Mouse (Mus musculus): ENCODE results near the gene Dbn1. TPM values are rescaled to one million over a fixed set of nuclear protein-coding genes. Genes with fewer than 3 reads are reported as not detected.

Gene Dbn1
- polyA plus RNA-seq, 1 experiment from 2014 or later: 190 TPM

DNA sequence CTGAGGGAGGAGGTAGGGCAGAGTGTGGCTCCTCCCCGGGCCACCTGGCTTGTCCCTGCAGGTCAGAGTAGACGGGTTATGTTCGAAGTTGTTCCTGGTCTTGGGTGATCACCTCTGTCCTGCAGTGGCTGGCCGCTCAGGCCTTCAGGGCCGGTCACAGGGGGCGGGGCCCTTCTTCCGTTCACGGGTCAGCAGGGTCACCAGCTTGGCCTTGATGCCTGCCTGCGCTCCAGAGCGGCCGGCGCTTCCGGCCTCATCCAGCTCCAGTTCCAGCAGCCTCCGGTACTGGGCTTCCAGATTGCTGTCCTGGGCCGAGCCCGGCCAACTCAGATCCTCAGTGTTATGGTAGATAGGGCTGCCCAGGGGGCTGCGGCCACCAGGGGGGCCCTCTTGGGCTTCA, 35.4 kb upstream of the Dbn1 start:
- Histone ChIP-seq H3K27ac (replicated peaks) (no peak overlapping the region), H3K4me3 (replicated peaks) (no peak overlapping the region), H3K9me3 (replicated peaks) (0 out of 2 replicates have a peak, but pooled peaks cover 2% of the 10 kb centered on the region), H3K36me3 (no peaks in the 10 kb centered on the region), H3K27me3 (no peaks in the 10 kb centered on the region), H3K4me1 (no peaks in the 10 kb centered on the region), H3K9ac (no peak overlapping the region), H3K4me2 (replicated peaks) (no peak overlapping the region)
- no peak for ATAC-seq (ENCODE audit: insufficient number of reproducible peaks, low FRiP score, low TSS enrichment, low read depth)
- 50% methylated on average over 17 of the region's 17 CpGs for WGBS

DNA sequence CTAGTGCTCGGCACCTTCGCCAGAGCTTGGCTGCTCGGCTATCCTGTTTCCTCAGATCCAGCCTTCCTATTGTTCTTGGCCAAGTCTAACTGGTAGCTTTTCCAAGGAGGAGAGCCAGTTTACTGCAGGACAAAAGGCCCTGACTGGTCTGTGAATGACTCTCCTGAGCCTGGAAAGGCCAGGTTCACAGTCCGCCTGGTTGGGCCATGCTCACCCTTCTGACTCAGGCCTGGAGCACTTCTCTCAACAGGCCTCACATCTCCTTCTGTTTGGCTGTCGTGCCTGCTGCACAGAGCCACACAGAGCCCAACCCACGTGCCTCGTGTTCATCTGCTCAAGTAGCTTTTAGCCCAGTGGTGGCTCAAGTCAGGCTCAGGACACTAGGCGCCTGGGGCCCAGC, 34.8 kb upstream of the Dbn1 start:
- Histone ChIP-seq H3K4me3 (replicated peaks) (no peak overlapping the region), H3K36me3 (no peaks in the 10 kb centered on the region), H3K9me3 (replicated peaks) (0 out of 2 replicates have a peak, but pooled peaks cover 2% of the 10 kb centered on the region), H3K27ac (replicated peaks) (no peak overlapping the region), H3K4me1 (no peaks in the 10 kb centered on the region), H3K27me3 (no peaks in the 10 kb centered on the region), H3K9ac (no peak overlapping the region), H3K4me2 (replicated peaks) (no peak overlapping the region)
- 52% methylated on average over 8 of the region's 8 CpGs for WGBS
- ATAC-seq (ENCODE audit: insufficient number of reproducible peaks, low FRiP score, low TSS enrichment, low read depth): no peak

DNA sequence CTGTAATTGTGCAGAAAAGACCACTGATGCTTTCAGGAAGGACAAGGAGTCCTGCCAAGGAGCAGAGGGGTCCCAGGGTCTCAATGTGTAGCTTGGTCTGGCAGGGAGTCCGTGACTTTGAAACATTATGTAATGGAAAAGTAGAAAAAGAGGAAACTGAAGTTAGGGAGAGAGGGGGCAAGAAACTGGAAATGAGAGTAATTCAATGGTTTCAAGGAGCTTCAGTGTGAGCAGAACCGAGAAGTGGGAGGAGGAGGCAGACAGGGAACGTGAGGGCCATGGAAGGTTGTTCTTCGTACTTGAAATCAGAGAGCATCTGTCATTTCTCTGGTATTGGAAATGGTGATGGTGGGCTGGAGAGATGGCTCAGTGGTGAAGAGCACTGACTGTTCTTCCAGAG, 31.7 kb upstream of the Dbn1 start:
- ATAC-seq (ENCODE audit: insufficient number of reproducible peaks, low FRiP score, low TSS enrichment, low read depth): no peak
- no peak overlapping the region for H3K27ac ChIP-seq (replicated peaks)
- H3K4me3 ChIP-seq (replicated peaks): no peak overlapping the region
- WGBS: 68% methylated on average over 4 of the region's 4 CpGs
- no peaks in the 10 kb centered on the region for H3K4me1 ChIP-seq
- H3K27me3 ChIP-seq: no peaks in the 10 kb centered on the region
- H3K36me3 ChIP-seq: no peaks in the 10 kb centered on the region
- H3K4me2 ChIP-seq (replicated peaks): no peak overlapping the region
- 0 out of 2 replicates have a peak, but pooled peaks cover 2% of the 10 kb centered on the region for H3K9me3 ChIP-seq (replicated peaks)
- no peak overlapping the region for H3K9ac ChIP-seq

DNA sequence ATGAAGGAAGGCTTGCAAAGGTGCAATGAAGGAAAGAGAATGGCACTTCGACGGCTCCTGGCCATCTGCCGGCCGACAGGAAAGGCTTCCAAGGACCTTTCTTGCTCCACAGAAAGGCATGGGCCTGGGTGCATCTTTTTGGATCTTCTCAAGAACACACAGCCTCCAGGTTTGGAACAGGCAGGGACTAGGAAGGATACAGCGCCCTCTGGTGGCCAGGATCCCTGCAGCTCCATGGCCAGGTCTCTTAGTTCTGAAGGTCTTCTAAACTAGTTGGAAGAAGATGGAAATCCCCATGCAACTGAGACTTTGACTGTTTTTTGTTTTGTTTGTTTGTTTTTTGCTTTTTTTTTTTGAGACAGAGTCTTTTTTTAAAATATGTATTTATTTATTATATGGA, 29.0 kb upstream of the Dbn1 start:
- Histone ChIP-seq H3K36me3 (no peaks in the 10 kb centered on the region), H3K27me3 (no peaks in the 10 kb centered on the region), H3K9me3 (replicated peaks) (0 out of 2 replicates have a peak, but pooled peaks cover 2% of the 10 kb centered on the region), H3K4me2 (replicated peaks) (no peak overlapping the region), H3K9ac (no peak overlapping the region), H3K4me1 (peaks cover 6% of the 10 kb centered on the region), H3K27ac (replicated peaks) (no peak overlapping the region), H3K4me3 (replicated peaks) (no peak overlapping the region)
- no peak for ATAC-seq (ENCODE audit: insufficient number of reproducible peaks, low FRiP score, low TSS enrichment, low read depth)
- WGBS: 6% methylated on average over 5 of the region's 5 CpGs

DNA sequence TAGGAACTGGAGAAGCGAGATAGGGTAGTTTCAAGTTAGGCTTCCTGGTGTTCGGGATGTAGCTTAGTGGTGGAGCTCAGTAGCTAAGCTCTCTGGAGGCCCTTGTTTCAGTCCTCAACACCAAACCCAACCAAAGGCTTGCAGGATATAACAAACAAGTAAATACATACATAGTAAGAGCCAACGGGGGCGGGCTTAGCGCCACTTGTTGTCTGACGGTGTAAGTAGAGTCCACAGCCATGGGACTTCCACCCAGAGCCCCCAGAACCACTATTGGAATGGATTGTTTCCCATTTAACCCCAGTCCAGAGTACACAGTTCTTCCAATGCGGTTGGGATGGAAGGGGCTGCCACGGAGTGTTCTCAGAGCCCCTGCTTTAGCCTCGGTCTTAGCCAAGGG, 25.9 kb upstream of the Dbn1 start:
- no peak overlapping the region for H3K9ac ChIP-seq
- ATAC-seq (ENCODE audit: insufficient number of reproducible peaks, low FRiP score, low TSS enrichment, low read depth): no peak
- no peak overlapping the region for H3K27ac ChIP-seq (replicated peaks)
- H3K27me3 ChIP-seq: no peaks in the 10 kb centered on the region
- peaks cover 16% of the 10 kb centered on the region for H3K36me3 ChIP-seq
- peak overlapping the region; percentile 63 for H3K4me3 ChIP-seq (replicated peaks)
- H3K9me3 ChIP-seq (replicated peaks): no peaks in the 10 kb centered on the region
- H3K4me2 ChIP-seq (replicated peaks): peak overlapping the region; percentile 76
- peaks cover 36% of the 10 kb centered on the region for H3K4me1 ChIP-seq
- 33% methylated on average over 9 of the region's 9 CpGs for WGBS

DNA sequence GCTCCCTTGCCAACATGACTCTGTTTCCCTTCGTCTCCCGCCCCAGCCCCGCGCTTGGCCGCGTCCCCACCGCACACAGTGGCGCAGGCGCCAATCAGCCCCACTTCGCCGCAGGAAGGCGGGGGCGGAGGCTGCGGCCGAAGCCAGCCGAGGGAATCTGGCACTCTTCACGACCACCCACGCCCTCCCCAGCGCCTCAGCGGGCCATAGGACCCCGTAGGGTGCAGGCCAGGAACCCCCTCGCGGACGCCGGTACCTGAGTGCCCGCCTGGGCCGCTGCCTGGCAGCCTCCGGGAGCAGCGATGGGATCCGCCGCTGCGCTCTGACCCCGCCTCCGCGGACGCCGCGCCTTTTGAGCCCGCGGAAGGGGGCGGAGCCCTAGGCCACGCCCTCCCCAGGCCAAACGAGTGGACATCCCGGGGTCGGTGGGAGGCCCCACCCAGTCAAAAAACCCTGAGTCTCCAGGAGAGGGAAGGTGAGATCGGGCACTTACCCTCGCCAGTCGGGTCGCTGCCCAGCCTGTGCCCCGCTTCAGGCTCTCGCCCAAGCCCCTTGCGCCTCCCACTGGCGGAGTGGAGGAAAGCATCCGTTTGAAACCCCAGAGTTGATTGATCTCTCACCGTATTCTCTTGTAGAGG, 25.3 kb upstream of the Dbn1 start, which contains the start of gene Pdlim7:
Pdlim7 (minus strand) TSS at position 566 of the 638 bp plus-strand sequence.
- H3K4me2 ChIP-seq (replicated peaks): peak within 1 kb of the TSS; percentile 76
- no peaks in the 10 kb centered on the region for H3K9me3 ChIP-seq (replicated peaks)
- peak within 1 kb of the TSS; percentile 66 for H3K9ac ChIP-seq
- H3K4me3 ChIP-seq (replicated peaks): peak within 1 kb of the TSS; percentile 63
- whole genome bisulfite sequencing: under 1% methylated on average over 55 of the region's 55 CpGs
- H3K27me3 ChIP-seq: no peaks in the 10 kb centered on the region
- peak within 1 kb of the TSS; percentile 88 for H3K27ac ChIP-seq (replicated peaks)
- H3K4me1 ChIP-seq: peaks cover 42% of the 10 kb centered on the region
- peaks cover 22% of the 10 kb centered on the region for H3K36me3 ChIP-seq
- peak; percentile 78 for ATAC-seq (ENCODE audit: insufficient number of reproducible peaks, low FRiP score, low TSS enrichment, low read depth)

DNA sequence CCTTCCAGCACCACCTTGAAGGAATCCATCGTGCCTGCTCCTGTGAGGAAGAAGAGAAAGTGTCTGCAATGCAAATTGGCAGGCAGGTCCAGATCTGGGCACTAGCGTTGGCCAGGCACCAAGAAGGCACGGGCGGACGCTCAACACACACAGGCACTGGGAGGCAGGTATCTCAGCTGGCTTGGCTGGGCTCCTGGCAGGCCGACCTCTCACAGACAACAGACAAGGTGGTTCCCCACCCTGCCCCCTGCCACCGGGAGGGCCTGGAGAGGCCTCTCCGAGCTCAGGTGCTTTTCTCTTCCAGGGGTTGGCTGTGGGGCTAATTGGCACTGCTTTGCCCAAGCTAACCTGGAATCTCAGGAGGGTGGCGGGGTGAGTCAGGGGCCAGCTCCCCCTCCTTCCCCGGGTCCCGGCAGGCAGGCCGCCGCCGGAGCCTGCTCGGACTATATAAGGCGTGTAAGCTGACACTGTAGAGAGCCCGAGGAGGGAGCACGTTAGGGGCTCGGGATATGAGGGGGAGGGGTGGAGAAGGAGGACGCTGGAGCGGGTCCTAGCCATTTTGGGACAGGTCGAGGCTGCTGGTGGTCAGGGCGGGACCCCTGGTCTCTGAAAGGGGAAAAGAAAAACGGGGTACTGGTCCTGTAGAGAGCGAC, 24.6 kb upstream of the Dbn1 start:
- H3K4me2 ChIP-seq (replicated peaks): peak overlapping the region; percentile 76
- H3K4me1 ChIP-seq: peaks cover 42% of the 10 kb centered on the region
- peak overlapping the region; percentile 63 for H3K4me3 ChIP-seq (replicated peaks)
- peak overlapping the region; percentile 66 for H3K9ac ChIP-seq
- WGBS: under 1% methylated on average over 25 of the region's 25 CpGs
- H3K27ac ChIP-seq (replicated peaks): peak overlapping the region; percentile 88
- peaks cover 30% of the 10 kb centered on the region for H3K36me3 ChIP-seq
- peak; percentile 72 for ATAC-seq (ENCODE audit: insufficient number of reproducible peaks, low FRiP score, low TSS enrichment, low read depth)
- no peaks in the 10 kb centered on the region for H3K27me3 ChIP-seq
- no peaks in the 10 kb centered on the region for H3K9me3 ChIP-seq (replicated peaks)

DNA sequence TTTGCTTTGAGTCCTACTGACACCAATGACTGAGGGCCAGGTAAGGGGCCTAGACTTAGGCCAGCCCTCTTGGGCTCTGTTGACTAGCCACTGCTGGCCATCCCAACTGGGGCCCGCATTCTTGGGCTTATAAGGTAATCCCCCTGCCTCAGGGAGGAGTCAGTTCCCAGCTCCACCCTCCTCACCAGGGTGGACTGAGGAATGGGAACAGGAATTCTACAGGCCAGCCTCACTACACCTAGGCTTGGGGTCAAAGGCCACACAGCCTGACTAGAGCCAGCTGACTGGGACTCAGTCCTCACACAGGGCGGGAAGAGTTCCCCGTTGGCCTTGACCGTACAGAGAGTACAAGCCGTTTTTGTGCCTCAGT, 23.6 kb upstream of the Dbn1 start:
- 28% methylated on average over 5 of the region's 5 CpGs for WGBS
- ATAC-seq (ENCODE audit: insufficient number of reproducible peaks, low FRiP score, low TSS enrichment, low read depth): no peak
- H3K9ac ChIP-seq: peak overlapping the region; percentile 5; the same call in 1 of the 2 replicates
- H3K4me2 ChIP-seq (replicated peaks): peak overlapping the region; percentile 76
- no peaks in the 10 kb centered on the region for H3K9me3 ChIP-seq (replicated peaks)
- peak overlapping the region; percentile 63 for H3K4me3 ChIP-seq (replicated peaks)
- peaks cover 40% of the 10 kb centered on the region for H3K36me3 ChIP-seq
- H3K27ac ChIP-seq (replicated peaks): peak overlapping the region; percentile 88
- peaks cover 45% of the 10 kb centered on the region for H3K4me1 ChIP-seq
- no peaks in the 10 kb centered on the region for H3K27me3 ChIP-seq

DNA sequence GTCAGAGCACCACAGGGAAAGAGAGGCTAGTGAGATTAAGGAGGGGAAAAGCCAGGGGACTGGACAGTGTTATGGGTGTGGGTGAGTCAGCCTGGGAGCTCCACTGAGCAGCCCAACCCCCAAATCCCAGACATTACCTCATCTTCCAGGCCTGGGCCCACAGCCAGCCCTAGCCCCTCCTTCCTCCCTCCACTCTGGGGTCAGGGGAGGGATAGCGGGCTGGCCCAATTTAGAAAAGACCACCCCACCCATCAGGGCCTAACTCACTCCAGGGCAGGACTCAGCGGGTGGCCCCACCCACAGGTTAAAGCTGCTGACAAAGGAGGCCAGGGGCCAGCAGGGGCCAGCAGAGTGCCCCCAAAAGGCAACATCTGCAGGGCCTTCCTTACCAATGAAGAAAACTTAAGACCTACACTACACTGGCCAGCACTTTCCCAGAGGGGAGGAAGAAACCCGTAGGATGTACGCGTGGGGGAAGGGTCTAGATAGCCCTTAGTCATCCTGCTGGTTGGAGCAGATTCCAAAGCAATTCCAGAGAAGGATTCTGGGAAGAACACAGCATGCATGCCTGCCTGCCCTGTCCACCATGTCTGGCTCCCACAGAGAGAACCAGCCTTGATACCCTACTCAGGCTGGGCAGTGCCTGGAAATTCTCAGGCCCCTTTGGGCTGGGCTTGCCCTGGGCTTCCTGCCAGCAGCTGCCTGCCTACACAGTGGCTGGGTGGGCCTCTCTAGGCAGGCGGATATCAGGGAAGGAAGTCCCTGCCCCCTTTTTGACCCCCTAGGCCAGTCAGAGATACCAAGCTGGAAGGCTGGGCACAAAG, 23.0 kb upstream of the Dbn1 start:
- H3K4me1 ChIP-seq: peaks cover 45% of the 10 kb centered on the region
- H3K4me3 ChIP-seq (replicated peaks): peak overlapping the region; percentile 63
- WGBS: 9% methylated on average over 6 of the region's 6 CpGs
- no peaks in the 10 kb centered on the region for H3K9me3 ChIP-seq (replicated peaks)
- H3K27me3 ChIP-seq: no peaks in the 10 kb centered on the region
- peak; percentile 83 for ATAC-seq (ENCODE audit: insufficient number of reproducible peaks, low FRiP score, low TSS enrichment, low read depth)
- H3K9ac ChIP-seq: peak overlapping the region; percentile 5; the same call in 1 of the 2 replicates
- H3K27ac ChIP-seq (replicated peaks): peak overlapping the region; percentile 88
- H3K4me2 ChIP-seq (replicated peaks): peak overlapping the region; percentile 76
- H3K36me3 ChIP-seq: peaks cover 46% of the 10 kb centered on the region

DNA sequence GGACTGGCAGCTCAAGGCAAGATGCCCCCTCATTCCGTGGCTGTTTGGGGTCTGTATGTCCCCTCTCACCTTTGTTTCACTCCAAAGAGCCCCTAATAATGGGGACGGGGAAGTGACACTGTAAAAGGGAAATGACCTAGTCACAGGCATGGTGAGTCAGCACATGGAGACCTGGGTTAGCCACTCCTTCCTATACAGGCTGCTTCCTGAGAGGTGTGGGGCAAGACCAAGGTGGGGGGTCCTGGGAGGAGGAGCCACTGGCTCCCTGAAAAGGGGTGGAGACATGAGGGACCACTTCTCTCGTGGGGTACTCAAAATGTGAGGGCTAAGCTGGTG, 22.4 kb upstream of the Dbn1 start:
- Histone ChIP-seq H3K4me2 (replicated peaks) (peak overlapping the region; percentile 76), H3K4me3 (replicated peaks) (no peak overlapping the region; the same call in 1 of the 2 replicates), H3K27me3 (no peaks in the 10 kb centered on the region), H3K36me3 (peaks cover 52% of the 10 kb centered on the region), H3K9me3 (replicated peaks) (no peaks in the 10 kb centered on the region), H3K27ac (replicated peaks) (peak overlapping the region; percentile 88), H3K9ac (0 out of 2 replicates have a peak overlapping the region, but pooled peaks have one; percentile 5), H3K4me1 (peaks cover 45% of the 10 kb centered on the region)
- ATAC-seq (ENCODE audit: insufficient number of reproducible peaks, low FRiP score, low TSS enrichment, low read depth): no peak; the same call in 1 of the 2 replicates
- 47% methylated on average over 3 of the region's 3 CpGs for WGBS

DNA sequence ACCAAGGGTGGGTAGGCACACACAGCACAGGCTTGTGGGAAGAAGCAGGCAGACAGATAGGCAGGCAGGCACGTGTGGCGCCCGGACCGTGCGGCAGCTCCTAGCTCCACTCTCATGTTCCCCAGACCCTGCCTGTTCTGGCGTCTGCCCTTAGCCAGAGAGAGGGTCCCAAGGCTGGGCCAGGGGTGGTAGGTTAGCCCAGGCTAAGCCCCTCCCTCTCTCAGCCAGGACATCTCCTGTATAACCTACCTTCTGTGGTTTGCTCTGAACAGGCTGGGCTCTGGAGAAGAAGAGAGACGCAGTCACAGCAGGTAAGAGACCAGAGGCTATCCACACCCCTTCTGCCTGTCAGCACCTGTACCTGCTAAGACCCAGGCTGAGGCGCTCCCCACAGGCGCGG, 20.6 kb upstream of the Dbn1 start:
- H3K9me3 ChIP-seq (replicated peaks): no peaks in the 10 kb centered on the region
- peaks cover 45% of the 10 kb centered on the region for H3K4me1 ChIP-seq
- no peak overlapping the region for H3K27ac ChIP-seq (replicated peaks)
- WGBS: 81% methylated on average over 10 of the region's 10 CpGs
- no peak overlapping the region for H3K4me2 ChIP-seq (replicated peaks)
- H3K36me3 ChIP-seq: peaks cover 69% of the 10 kb centered on the region
- no peak overlapping the region for H3K4me3 ChIP-seq (replicated peaks)
- H3K9ac ChIP-seq: no peak overlapping the region
- no peak for ATAC-seq (ENCODE audit: insufficient number of reproducible peaks, low FRiP score, low TSS enrichment, low read depth)
- no peaks in the 10 kb centered on the region for H3K27me3 ChIP-seq

Measured in embryonic facial prominence, embryonic 15.5 days (tissue).